Mouse (Mus musculus) urinary bladder, adult 2 months (tissue): Measurements from ENCODE around the gene Capza2. TPM values are rescaled to one million over a fixed set of nuclear protein-coding genes. Genes with fewer than 3 reads are reported as not detected.

ENCODE experiments used
- DNase-seq: peaks from one replicate; pipeline ENCODE4 v3.0.0; 2022; ENCODE audit warnings: low spot score
- polyA plus RNA-seq: library from polyadenylated mRNA; depleted of rRNA; stranded (reverse); fragments of >200 nt; gene quantifications from 2 replicates; pipeline ENCODE4 v1.2.3, GENCODE M21; 2012; rRNA removed

Capza2 gene
- polyA plus RNA-seq, 1 experiment: 146 TPM

DNA sequence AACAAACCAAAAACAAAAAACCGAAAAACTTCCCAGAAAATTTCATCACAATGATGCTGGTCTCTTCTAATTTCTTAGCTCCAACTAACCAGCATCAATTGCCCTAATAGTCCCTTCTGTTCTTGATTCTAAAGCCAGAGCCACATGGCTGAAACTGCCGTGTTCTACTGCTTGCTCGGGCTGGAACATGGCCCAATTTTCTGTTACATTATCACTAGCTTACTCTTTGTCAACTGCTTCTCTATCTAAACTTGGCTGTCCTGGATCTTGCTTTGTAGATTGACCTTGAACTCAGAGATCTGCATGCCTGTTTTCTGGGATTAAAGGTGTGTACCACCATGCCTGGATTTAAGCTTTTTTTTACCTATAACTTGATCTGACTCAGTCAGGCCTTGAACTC is 69.9 kb downstream of the Capza2 start:
- DNase-seq: no peak

Other genes with a start within 250 kb of the Capza2 start
- gene Met, start 172.4 kb upstream of the Capza2 start, polyA plus RNA-seq: 16.4 and 18.6 TPM in 2 replicates
- gene St7, start 56.7 kb downstream of the Capza2 start, polyA plus RNA-seq: 28.5 and 33.4 TPM in 2 replicates